Mouse (Mus musculus): Measurements from ENCODE around the gene Kcnmb1. TPM values are rescaled to one million over a fixed set of nuclear protein-coding genes. Genes with fewer than 3 reads are reported as not detected.

Kcnmb1 gene
- 0.02 and 0.05 TPM in 2 replicates for polyA plus RNA-seq (2015; fragmentation: Nextera tagmentation; extraction: Ambion mirVana)

DNA sequence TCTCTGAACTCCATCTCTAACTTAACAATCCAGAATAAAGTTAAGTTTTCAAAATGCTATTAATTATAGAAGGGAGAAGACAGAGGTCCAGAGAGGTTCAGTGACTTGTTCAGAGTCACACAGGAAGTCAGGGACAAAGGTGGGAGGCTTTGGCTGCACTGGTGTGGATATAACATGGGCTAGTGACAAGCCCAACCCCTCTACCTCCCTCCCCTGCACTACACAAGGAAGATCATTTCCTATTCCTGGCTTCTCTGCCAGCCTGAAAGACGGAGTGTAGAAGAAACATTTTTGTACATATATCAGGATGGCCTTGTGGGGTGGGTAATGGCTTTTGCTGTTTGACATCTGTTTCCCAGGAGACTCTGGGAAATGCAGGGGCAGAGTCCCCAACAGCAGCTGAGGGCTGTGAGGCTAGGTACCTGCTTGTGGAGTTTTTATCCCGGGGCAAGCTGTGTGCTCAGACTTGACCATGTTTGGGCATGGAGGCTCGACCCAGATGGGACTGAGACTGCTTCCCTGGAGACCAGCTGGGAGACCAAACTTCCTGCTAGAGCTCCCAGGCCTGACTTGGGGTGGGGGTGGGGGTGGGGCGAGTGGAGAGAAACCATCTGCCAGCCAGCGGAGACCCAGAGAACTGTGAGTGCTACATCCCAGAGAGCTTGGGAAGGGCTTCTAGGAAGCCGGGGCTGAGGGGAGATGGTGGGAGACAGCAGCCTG, at the start of gene Kcnmb1:
Gene Kcnmb1 (plus strand): TSS at position 326 of the 720 bp plus-strand sequence.
- no peak within 1 kb of the TSS for H3K27ac ChIP-seq (ENCODE audit: low read depth)
- H3K27me3 ChIP-seq (ENCODE audit: insufficient read depth, low read length): no peaks in the 10 kb centered on the region
- H3K36me3 ChIP-seq (replicated peaks; ENCODE audit: insufficient read depth, low read length): no peaks in the 10 kb centered on the region
- WGBS (ENCODE audit: insufficient replicate concordance): 43% methylated on average over 6 of the region's 6 CpGs
- H3K4me3 ChIP-seq (ENCODE audit: low read depth, low read length): no peak within 1 kb of the TSS
- no peak for DNase-seq
- H3K4me1 ChIP-seq (ENCODE audit: insufficient read depth): no peaks in the 10 kb centered on the region
- no peak within 1 kb of the TSS for H3K9ac ChIP-seq (replicated peaks)
- no peak within 1 kb of the TSS for H3K4me2 ChIP-seq (ENCODE audit: low read depth, low read length)
- ATAC-seq: no peak
- TF ChIP-seq CTCF (IDR thresholded peaks at IDR 0.05; ENCODE audit: low read depth) (no peak), EP300 (IDR thresholded peaks at IDR 0.05; ENCODE audit: low read depth) (no peak)
- no peaks in the 10 kb centered on the region for H3K9me3 ChIP-seq (ENCODE audit: low read length)

DNA sequence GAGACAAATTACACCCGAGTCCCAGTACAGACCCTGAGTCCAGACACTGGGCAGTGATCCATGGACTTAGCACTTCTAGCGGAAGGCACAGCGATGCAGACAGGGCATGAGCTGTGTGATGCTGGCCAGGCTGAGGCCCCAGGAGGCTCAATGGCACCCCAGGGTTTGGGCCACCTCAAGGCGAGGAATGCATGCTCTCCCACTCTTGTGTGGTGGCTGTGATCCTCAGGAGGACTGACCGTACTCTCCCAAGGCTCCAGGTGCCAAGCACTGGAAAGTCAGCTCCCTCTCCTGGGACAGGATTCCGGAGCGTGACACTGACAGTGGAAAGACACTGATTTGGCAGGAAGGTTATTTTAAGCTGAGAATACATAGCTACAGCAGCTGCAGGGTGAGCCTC, 49.8 kb upstream of the Kcnmb1 start:
- no peak for TF ChIP-seq CTCF (IDR thresholded peaks at IDR 0.05; ENCODE audit: low read depth)
- no peak for TF ChIP-seq EP300 (IDR thresholded peaks at IDR 0.05; ENCODE audit: low read depth)
- 78% methylated on average over 7 of the region's 7 CpGs for WGBS (ENCODE audit: insufficient replicate concordance)
- no peak for ATAC-seq

DNA sequence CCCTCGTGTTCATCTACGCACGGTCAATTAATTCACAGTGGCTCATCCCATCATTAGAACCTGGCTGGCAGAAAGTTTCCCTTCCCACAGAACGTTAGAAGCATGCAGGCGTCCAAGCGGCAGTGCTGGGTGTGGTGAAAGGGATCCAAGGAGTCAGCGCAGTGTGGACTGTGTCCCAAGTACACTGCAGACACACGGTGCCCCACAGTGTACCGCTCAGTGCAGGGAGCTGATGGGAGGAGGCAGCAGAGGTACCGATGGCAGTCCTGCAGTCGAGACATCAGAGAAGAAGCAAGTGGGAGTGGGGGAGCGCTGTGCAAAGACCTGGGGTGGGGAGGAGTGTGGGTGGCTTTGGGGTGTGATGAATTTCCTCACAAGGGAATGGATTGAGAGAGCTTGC, 48.6 kb upstream of the Kcnmb1 start:
- Histone ChIP-seq H3K36me3 (replicated peaks; ENCODE audit: insufficient read depth, low read length) (no peaks in the 10 kb centered on the region), H3K9me3 (ENCODE audit: low read length) (no peaks in the 10 kb centered on the region), H3K4me3 (ENCODE audit: low read depth, low read length) (no peak overlapping the region), H3K9ac (replicated peaks) (no peak overlapping the region), H3K4me2 (ENCODE audit: low read depth, low read length) (no peak overlapping the region), H3K27ac (ENCODE audit: low read depth) (no peak overlapping the region), H3K27me3 (ENCODE audit: insufficient read depth, low read length) (0 out of 2 replicates have a peak, but pooled peaks cover 3% of the 10 kb centered on the region), H3K4me1 (ENCODE audit: insufficient read depth) (no peaks in the 10 kb centered on the region)
- WGBS (ENCODE audit: insufficient replicate concordance): 77% methylated on average over 12 of the region's 12 CpGs
- TF ChIP-seq EP300 (IDR thresholded peaks at IDR 0.05; ENCODE audit: low read depth) (no peak), CTCF (IDR thresholded peaks at IDR 0.05; ENCODE audit: low read depth) (no peak)
- DNase-seq: no peak
- no peak for ATAC-seq

More for the DNA sequence above, 49.8 kb upstream of the Kcnmb1 start:
- no peak overlapping the region for H3K9ac ChIP-seq (replicated peaks)
- H3K4me3 ChIP-seq (ENCODE audit: low read depth, low read length): no peak overlapping the region
- no peak overlapping the region for H3K4me2 ChIP-seq (ENCODE audit: low read depth, low read length)
- no peaks in the 10 kb centered on the region for H3K4me1 ChIP-seq (ENCODE audit: insufficient read depth)
- H3K27ac ChIP-seq (ENCODE audit: low read depth): no peak overlapping the region
- no peaks in the 10 kb centered on the region for H3K36me3 ChIP-seq (replicated peaks; ENCODE audit: insufficient read depth, low read length)
- H3K9me3 ChIP-seq (ENCODE audit: low read length): no peaks in the 10 kb centered on the region
- H3K27me3 ChIP-seq (ENCODE audit: insufficient read depth, low read length): no peaks in the 10 kb centered on the region
- no peak for DNase-seq

DNA sequence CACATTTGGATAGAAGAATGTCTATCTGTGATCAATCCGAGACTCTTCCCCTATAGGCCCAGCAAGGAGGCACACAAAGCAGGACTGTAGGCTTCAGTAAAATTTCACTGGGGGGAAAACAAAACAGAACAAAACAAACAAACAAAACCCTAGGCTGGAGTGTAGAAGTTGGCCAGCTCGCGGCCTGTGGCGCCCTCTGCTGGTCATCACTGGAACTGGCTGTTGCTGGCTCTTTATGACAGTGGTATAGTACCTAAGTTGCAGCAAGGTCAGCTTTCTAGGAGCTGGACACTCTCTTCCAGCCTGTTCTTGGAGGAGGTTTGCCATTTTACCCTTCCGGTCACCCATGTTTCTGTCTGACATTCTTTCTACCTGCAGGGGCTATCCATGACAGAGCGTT, 45.2 kb upstream of the Kcnmb1 start:
- no peak for ATAC-seq

DNA sequence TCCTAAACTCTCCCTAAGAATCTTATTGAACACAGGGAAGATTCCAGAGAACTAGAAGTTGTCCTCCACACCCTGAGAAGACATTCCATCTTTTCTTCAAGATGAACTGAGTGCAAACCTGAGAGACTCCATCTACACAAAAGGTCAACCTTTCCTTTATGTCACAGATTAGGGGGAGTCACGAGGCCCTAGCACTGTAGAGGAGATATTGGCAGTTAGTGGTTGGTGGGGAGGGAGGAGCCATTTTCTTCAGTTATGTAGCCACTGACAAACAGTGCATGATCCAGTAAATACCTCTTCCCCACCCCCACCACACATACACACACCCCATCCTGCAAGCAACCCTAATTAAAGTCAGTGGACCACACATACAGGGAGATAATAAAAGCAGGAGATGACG, 44.4 kb upstream of the Kcnmb1 start:
- Histone ChIP-seq H3K27ac (ENCODE audit: low read depth) (no peak overlapping the region), H3K9me3 (ENCODE audit: low read length) (no peaks in the 10 kb centered on the region), H3K4me2 (ENCODE audit: low read depth, low read length) (no peak overlapping the region), H3K36me3 (replicated peaks; ENCODE audit: insufficient read depth, low read length) (no peaks in the 10 kb centered on the region), H3K4me3 (ENCODE audit: low read depth, low read length) (no peak overlapping the region), H3K9ac (replicated peaks) (no peak overlapping the region), H3K4me1 (ENCODE audit: insufficient read depth) (no peaks in the 10 kb centered on the region), H3K27me3 (ENCODE audit: insufficient read depth, low read length) (0 out of 2 replicates have a peak, but pooled peaks cover 3% of the 10 kb centered on the region)
- ATAC-seq: no peak
- TF ChIP-seq CTCF (IDR thresholded peaks at IDR 0.05; ENCODE audit: low read depth) (no peak), EP300 (IDR thresholded peaks at IDR 0.05; ENCODE audit: low read depth) (no peak)
- DNase-seq: no peak
- WGBS (ENCODE audit: insufficient replicate concordance): 36% methylated on average over 2 of the region's 2 CpGs

More for the DNA sequence above, 45.2 kb upstream of the Kcnmb1 start:
- H3K4me1 ChIP-seq (ENCODE audit: insufficient read depth): no peaks in the 10 kb centered on the region
- no peaks in the 10 kb centered on the region for H3K9me3 ChIP-seq (ENCODE audit: low read length)
- H3K4me3 ChIP-seq (ENCODE audit: low read depth, low read length): no peak overlapping the region
- H3K27ac ChIP-seq (ENCODE audit: low read depth): no peak overlapping the region
- no peaks in the 10 kb centered on the region for H3K36me3 ChIP-seq (replicated peaks; ENCODE audit: insufficient read depth, low read length)
- 0 out of 2 replicates have a peak, but pooled peaks cover 3% of the 10 kb centered on the region for H3K27me3 ChIP-seq (ENCODE audit: insufficient read depth, low read length)
- no peak overlapping the region for H3K4me2 ChIP-seq (ENCODE audit: low read depth, low read length)
- whole genome bisulfite sequencing (ENCODE audit: insufficient replicate concordance): 30% methylated on average over 6 of the region's 6 CpGs
- peak; percentile 73 for DNase-seq
- H3K9ac ChIP-seq (replicated peaks): no peak overlapping the region
- TF ChIP-seq CTCF (IDR thresholded peaks at IDR 0.05; ENCODE audit: low read depth) (peak; percentile 95), EP300 (IDR thresholded peaks at IDR 0.05; ENCODE audit: low read depth) (no peak)

DNA sequence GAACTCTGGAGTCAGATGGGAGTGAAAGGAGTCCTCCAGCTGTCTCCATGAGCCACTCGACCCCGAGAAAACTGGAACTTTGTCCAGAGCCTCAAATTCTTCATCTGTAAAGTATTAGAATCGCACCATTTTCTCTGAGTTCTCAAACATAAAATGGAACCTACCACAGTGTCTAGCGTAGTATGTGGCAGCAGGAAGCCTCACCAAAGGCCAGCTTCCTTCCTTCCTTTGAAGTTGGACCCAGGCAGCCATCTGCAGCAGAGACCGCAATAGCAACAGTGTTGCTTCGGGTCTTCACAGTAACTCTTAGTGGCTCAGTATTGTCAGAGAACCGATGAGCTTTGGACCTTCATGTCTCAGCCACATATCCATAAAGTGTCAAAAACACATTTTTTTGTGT, 43.0 kb upstream of the Kcnmb1 start:
- TF ChIP-seq CTCF (IDR thresholded peaks at IDR 0.05; ENCODE audit: low read depth) (no peak), EP300 (IDR thresholded peaks at IDR 0.05; ENCODE audit: low read depth) (no peak)
- Histone ChIP-seq H3K4me3 (ENCODE audit: low read depth, low read length) (no peak overlapping the region), H3K27me3 (ENCODE audit: insufficient read depth, low read length) (0 out of 2 replicates have a peak, but pooled peaks cover 3% of the 10 kb centered on the region), H3K27ac (ENCODE audit: low read depth) (no peak overlapping the region), H3K9ac (replicated peaks) (no peak overlapping the region), H3K36me3 (replicated peaks; ENCODE audit: insufficient read depth, low read length) (no peaks in the 10 kb centered on the region), H3K9me3 (ENCODE audit: low read length) (no peaks in the 10 kb centered on the region), H3K4me2 (ENCODE audit: low read depth, low read length) (no peak overlapping the region), H3K4me1 (ENCODE audit: insufficient read depth) (no peaks in the 10 kb centered on the region)
- ATAC-seq (no peak), DNase-seq (no peak)
- WGBS (ENCODE audit: insufficient replicate concordance): 62% methylated on average over 7 of the region's 7 CpGs
